Comparison of ENCODE assay signal across 14 mouse cellular contexts in genomic region chr16:3232610-3233009, GRCm38 (mm10).
DNase-seq lines count a peak whose midpoint lies in the region; ATAC-seq and TF ChIP-seq lines count a peak whose summit lies in the region.
"Had no signal": no experiment of that assay in that cellular context is flagged by ENCODE, and none has a peak within 500 bp of the region (broad histone marks: within the 10 kb centered on the region; RNA-seq: fewer than 3 reads in every experiment).

No protein-coding gene starts in this region.

- no peak overlapping the region for H3K4me2 ChIP-seq in forebrain, embryonic 11.5 days (ENCODE audit: low read depth, low read length, severe bottlenecking)
- H3K4me2 ChIP-seq in forebrain, embryonic 16.5 days (ENCODE audit: low read length), result no peak overlapping the region
- H3K4me2 ChIP-seq in kidney, postnatal 0 days (ENCODE audit: low read length), result no peak overlapping the region
- H3K4me2 ChIP-seq in neural tube, embryonic 11.5 days (ENCODE audit: low read depth), result no peak overlapping the region
- H3K4me2 ChIP-seq in neural tube, embryonic 15.5 days, result no peak overlapping the region
- H3K4me2 ChIP-seq in stomach, embryonic 16.5 days (ENCODE audit: low read depth, low read length), result no peak overlapping the region
- H3K4me2 ChIP-seq: limb, embryonic 15.5 days had no signal

- no peaks in the 10 kb centered on the region for H3K27me3 ChIP-seq in forebrain, embryonic 11.5 days (ENCODE audit: control insufficient read depth, insufficient read depth, low read length)
- H3K27me3 ChIP-seq in forebrain, embryonic 16.5 days (replicated peaks; ENCODE audit: control insufficient read depth, insufficient read depth, low read length), result no peaks in the 10 kb centered on the region
- no peaks in the 10 kb centered on the region for H3K27me3 ChIP-seq in kidney, postnatal 0 days (ENCODE audit: insufficient read depth, low read length)
- H3K27me3 ChIP-seq in neural tube, embryonic 11.5 days (ENCODE audit: control insufficient read depth, insufficient read depth, low read length), result no peaks in the 10 kb centered on the region
- H3K27me3 ChIP-seq in neural tube, embryonic 15.5 days (replicated peaks), result no peaks in the 10 kb centered on the region
- no peaks in the 10 kb centered on the region for H3K27me3 ChIP-seq in stomach, embryonic 16.5 days (ENCODE audit: control insufficient read depth, insufficient read depth, low read length)
- H3K27me3 ChIP-seq: limb, embryonic 15.5 days had no signal

- no peak overlapping the region for H3K27ac ChIP-seq in forebrain, embryonic 11.5 days (ENCODE audit: low read depth, low read length)
- H3K27ac ChIP-seq in forebrain, embryonic 16.5 days (ENCODE audit: low read length), result no peak overlapping the region
- no peak overlapping the region for H3K27ac ChIP-seq in kidney, postnatal 0 days
- H3K27ac ChIP-seq in neural tube, embryonic 11.5 days (ENCODE audit: low read depth, low read length), result no peak overlapping the region
- H3K27ac ChIP-seq in neural tube, embryonic 15.5 days (replicated peaks), result no peak overlapping the region
- H3K27ac ChIP-seq in stomach, embryonic 16.5 days (ENCODE audit: low read length), result no peak overlapping the region
- H3K27ac ChIP-seq: limb, embryonic 15.5 days had no signal

- H3K36me3 ChIP-seq in forebrain, embryonic 11.5 days (ENCODE audit: control insufficient read depth, insufficient read depth, low read length), result no peaks in the 10 kb centered on the region; the same call in 1 of the 2 replicates
- no peaks in the 10 kb centered on the region for H3K36me3 ChIP-seq in forebrain, embryonic 16.5 days (ENCODE audit: control insufficient read depth, insufficient read depth)
- H3K36me3 ChIP-seq in kidney, postnatal 0 days (ENCODE audit: insufficient read depth, low read length), result no peaks in the 10 kb centered on the region
- H3K36me3 ChIP-seq in neural tube, embryonic 11.5 days (ENCODE audit: control insufficient read depth, insufficient read depth, low read length), result peaks cover 6% of the 10 kb centered on the region; the same call in 1 of the 2 replicates
- H3K36me3 ChIP-seq in neural tube, embryonic 15.5 days, result no peaks in the 10 kb centered on the region
- H3K36me3 ChIP-seq in stomach, embryonic 16.5 days (ENCODE audit: control insufficient read depth, insufficient read depth, low read length), result no peaks in the 10 kb centered on the region
- H3K36me3 ChIP-seq: limb, embryonic 15.5 days had no signal

- no peaks in the 10 kb centered on the region for H3K4me1 ChIP-seq in forebrain, embryonic 11.5 days (replicated peaks; ENCODE audit: control insufficient read depth, insufficient read depth, low read length)
- no peaks in the 10 kb centered on the region for H3K4me1 ChIP-seq in forebrain, embryonic 16.5 days (replicated peaks; ENCODE audit: control insufficient read depth, insufficient read depth, low read length)
- no peaks in the 10 kb centered on the region for H3K4me1 ChIP-seq in kidney, postnatal 0 days (replicated peaks; ENCODE audit: insufficient read depth, low read length)
- H3K4me1 ChIP-seq in neural tube, embryonic 11.5 days (ENCODE audit: control insufficient read depth, insufficient read depth, low read length), result no peaks in the 10 kb centered on the region
- H3K4me1 ChIP-seq in neural tube, embryonic 15.5 days, result no peaks in the 10 kb centered on the region
- H3K4me1 ChIP-seq in stomach, embryonic 16.5 days (ENCODE audit: control insufficient read depth, insufficient read depth, low read length), result no peaks in the 10 kb centered on the region
- H3K4me1 ChIP-seq: limb, embryonic 15.5 days had no signal

- ATAC-seq in forebrain, embryonic 11.5 days (replicated peaks; ENCODE audit: low FRiP score), result no peak
- no peak for ATAC-seq in forebrain, embryonic 16.5 days
- ATAC-seq in kidney, postnatal 0 days (replicated peaks; ENCODE audit: low FRiP score, low read depth), result peak; percentile 22; the same call in 1 of the 2 replicates
- peak; percentile 25 for ATAC-seq in neural tube, embryonic 11.5 days (ENCODE audit: insufficient read depth, low FRiP score, low TSS enrichment)
- ATAC-seq in neural tube, embryonic 15.5 days (ENCODE audit: low FRiP score), result no peak; the same call in 1 of the 2 replicates
- peak; percentile 19; the same call in 1 of the 2 replicates for ATAC-seq in stomach, embryonic 16.5 days (ENCODE audit: insufficient read depth, low FRiP score)

- DNase-seq in forebrain, embryonic 11.5 days (ENCODE audit: low spot score), result peak; percentile 49
- DNase-seq in kidney, postnatal 0 days (ENCODE audit: low spot score), result no peak
- no peak for DNase-seq in kidney, postnatal 10 days
- DNase-seq in neural tube, embryonic 11.5 days (ENCODE audit: low spot score), result no peak
- no peak for DNase-seq in embryo, embryonic 9.5 days (ENCODE audit: extremely low spot score)
- DNase-seq: cerebellum, adult 11-12 months; heart, postnatal 14 days; kidney, adult 9 months; right cerebral cortex, postnatal 14 days; thymus, postnatal 36 days had no signal

- 56% methylated on average over 2 of the region's 2 CpGs for WGBS in forebrain, embryonic 11.5 days
- 57% methylated on average over 2 of the region's 2 CpGs for WGBS in forebrain, embryonic 16.5 days
- WGBS in kidney, postnatal 0 days, result 61% methylated on average over 2 of the region's 2 CpGs
- WGBS in neural tube, embryonic 11.5 days, result 59% methylated on average over 2 of the region's 2 CpGs
- 45% methylated on average over 2 of the region's 2 CpGs for WGBS in neural tube, embryonic 15.5 days
- WGBS in stomach, embryonic 16.5 days, result 56% methylated on average over 2 of the region's 2 CpGs

- TF ChIP-seq CTCF in kidney, postnatal 0 days (IDR thresholded peaks at IDR 0.05; ENCODE audit: low read depth), result no peak

- no peak overlapping the region for H3K9ac ChIP-seq in forebrain, embryonic 11.5 days (ENCODE audit: low read length)
- no peak overlapping the region for H3K9ac ChIP-seq in forebrain, embryonic 16.5 days (replicated peaks; ENCODE audit: low read depth, low read length)
- no peak overlapping the region for H3K9ac ChIP-seq in kidney, postnatal 0 days (ENCODE audit: low read depth, low read length)
- no peak overlapping the region for H3K9ac ChIP-seq in neural tube, embryonic 11.5 days (ENCODE audit: low read length)
- no peak overlapping the region for H3K9ac ChIP-seq in neural tube, embryonic 15.5 days (replicated peaks)
- H3K9ac ChIP-seq in stomach, embryonic 16.5 days (ENCODE audit: low read length), result no peak overlapping the region
- H3K9ac ChIP-seq: limb, embryonic 15.5 days had no signal

- H3K4me3 ChIP-seq in forebrain, embryonic 11.5 days (ENCODE audit: low read depth, low read length), result no peak overlapping the region
- no peak overlapping the region for H3K4me3 ChIP-seq in forebrain, embryonic 16.5 days (replicated peaks; ENCODE audit: low read length)
- H3K4me3 ChIP-seq in kidney, postnatal 0 days (replicated peaks; ENCODE audit: low read depth, low read length), result no peak overlapping the region
- no peak overlapping the region for H3K4me3 ChIP-seq in neural tube, embryonic 11.5 days (ENCODE audit: low read depth, low read length)
- H3K4me3 ChIP-seq in neural tube, embryonic 15.5 days (replicated peaks), result no peak overlapping the region
- no peak overlapping the region for H3K4me3 ChIP-seq in stomach, embryonic 16.5 days (replicated peaks; ENCODE audit: low read length)
- H3K4me3 ChIP-seq: limb, embryonic 15.5 days had no signal

- peaks cover 56% of the 10 kb centered on the region for H3K9me3 ChIP-seq in forebrain, embryonic 11.5 days (ENCODE audit: control insufficient read depth, low read length)
- peaks cover 38% of the 10 kb centered on the region for H3K9me3 ChIP-seq in forebrain, embryonic 16.5 days (ENCODE audit: control insufficient read depth, low read length)
- H3K9me3 ChIP-seq in kidney, postnatal 0 days (replicated peaks; ENCODE audit: low read length), result peaks cover 33% of the 10 kb centered on the region
- peaks cover 54% of the 10 kb centered on the region for H3K9me3 ChIP-seq in neural tube, embryonic 11.5 days (ENCODE audit: control insufficient read depth, low read length)
- H3K9me3 ChIP-seq in neural tube, embryonic 15.5 days (replicated peaks), result peaks cover 57% of the 10 kb centered on the region
- H3K9me3 ChIP-seq in stomach, embryonic 16.5 days (replicated peaks; ENCODE audit: control insufficient read depth, low read length), result peaks cover 47% of the 10 kb centered on the region

Comparison
In these comparisons a context has a peak if more than half of its experiments do, and no peak if none do; other contexts are left out.
1. ATAC-seq: peak in kidney, postnatal 0 days (single experiment), neural tube, embryonic 11.5 days (single experiment) and stomach, embryonic 16.5 days (single experiment); none in forebrain, embryonic 11.5 days (single experiment), forebrain, embryonic 16.5 days (single experiment) and neural tube, embryonic 15.5 days (single experiment).